In genomic region chr7:29318115-29318911, GRCm38 (mm10) we compare ENCODE assay signal across 8 mouse cellular contexts. TPM values are rescaled to one million over a fixed set of nuclear protein-coding genes. Genes with fewer than 3 reads are reported as not detected.
DNase-seq lines count a peak whose midpoint lies in the region; ATAC-seq and TF ChIP-seq lines count a peak whose summit lies in the region.

No protein-coding gene starts in this region.

- DNase-seq in gastrocnemius, adult 18-20 months (ENCODE audit: low spot score) = peak; percentile 62
- DNase-seq in gastrocnemius, postnatal 10 days = no peak
- DNase-seq in brain, adult 2 months (ENCODE audit: low read depth, low spot score) = peak; percentile 84
- DNase-seq in gastrocnemius, postnatal 25 days = peak; percentile 79
- peak; percentile 60 for DNase-seq in limb, embryonic 14.5 days (ENCODE audit: low spot score)
- DNase-seq in thymus, postnatal 0 days (ENCODE audit: low spot score) = peak; percentile 77
- DNase-seq in spleen, adult 18-20 months = no peak

- H3K27me3 ChIP-seq in limb, embryonic 14.5 days (ENCODE audit: control insufficient read depth, insufficient read depth, low read length) = no peaks in the 10 kb centered on the region
- H3K27me3 ChIP-seq in midbrain, embryonic 16.5 days (ENCODE audit: control insufficient read depth, insufficient read depth, low read depth, low read length) = no peaks in the 10 kb centered on the region

- peak overlapping the region; percentile 93 for H3K27ac ChIP-seq in limb, embryonic 14.5 days (replicated peaks; ENCODE audit: low read depth, low read length)
- H3K27ac ChIP-seq in midbrain, embryonic 16.5 days (ENCODE audit: low read length) = peak overlapping the region; percentile 96

- peak overlapping the region; percentile 58 for H3K4me2 ChIP-seq in limb, embryonic 14.5 days (replicated peaks; ENCODE audit: low read depth, low read length, severe bottlenecking)
- peak overlapping the region; percentile 39 for H3K4me2 ChIP-seq in midbrain, embryonic 16.5 days (ENCODE audit: low read length)

- peaks cover 12% of the 10 kb centered on the region; the same call in 1 of the 2 replicates for H3K36me3 ChIP-seq in limb, embryonic 14.5 days (ENCODE audit: control insufficient read depth, insufficient read depth, low read length)
- peaks cover 5% of the 10 kb centered on the region; the same call in 1 of the 2 replicates for H3K36me3 ChIP-seq in midbrain, embryonic 16.5 days (ENCODE audit: control insufficient read depth, insufficient read depth, low read length)

- H3K4me3 ChIP-seq in limb, embryonic 14.5 days (replicated peaks; ENCODE audit: low read length) = peak overlapping the region; percentile 30
- no peak overlapping the region; the same call in 1 of the 2 replicates for H3K4me3 ChIP-seq in midbrain, embryonic 16.5 days (ENCODE audit: low read depth, low read length)

- 0 out of 2 replicates have a peak, but pooled peaks have one; percentile 3 for ATAC-seq in limb, embryonic 14.5 days (ENCODE audit: low FRiP score, low read depth)
- peak; percentile 1; the same call in 1 of the 2 replicates for ATAC-seq in midbrain, embryonic 16.5 days

- peaks cover 76% of the 10 kb centered on the region for H3K4me1 ChIP-seq in limb, embryonic 14.5 days (ENCODE audit: control insufficient read depth, insufficient read depth, low read length)
- peaks cover 73% of the 10 kb centered on the region for H3K4me1 ChIP-seq in midbrain, embryonic 16.5 days (ENCODE audit: control insufficient read depth, insufficient read depth, low read length)

- WGBS in limb, embryonic 14.5 days = 7% methylated on average over 17 of the region's 18 CpGs
- WGBS in midbrain, embryonic 16.5 days = 3% methylated on average over 18 of the region's 18 CpGs

- TF ChIP-seq POLR2A in limb, embryonic 14.5 days (IDR thresholded peaks at IDR 0.05; ENCODE audit: borderline replicate concordance, extremely low read depth, insufficient read depth, insufficient read length) = no peak

- H3K9ac ChIP-seq in limb, embryonic 14.5 days (ENCODE audit: low read depth, low read length, severe bottlenecking) = peak overlapping the region; percentile 34
- peak overlapping the region; percentile 51 for H3K9ac ChIP-seq in midbrain, embryonic 16.5 days (ENCODE audit: low read depth, low read length)

- H3K9me3 ChIP-seq in limb, embryonic 14.5 days (ENCODE audit: control insufficient read depth, low read length) = no peaks in the 10 kb centered on the region
- no peaks in the 10 kb centered on the region for H3K9me3 ChIP-seq in midbrain, embryonic 16.5 days (replicated peaks; ENCODE audit: control insufficient read depth, low read length, poor library complexity, severe bottlenecking)

RNA-seq across cellular contexts. Expression of gene Dpf1, which starts 14.6 kb away (rescaled TPM):
- 1 to 10 TPM; 2.4 to 2.7 TPM for total RNA-seq in gastrocnemius, adult 18-20 months (2021)
- total RNA-seq in gastrocnemius, postnatal 10 days (2021) = 1 to 10 TPM; 3.4 to 3.8 TPM
- 1 to 10 TPM; 1.9 to 2.0 TPM for total RNA-seq in gastrocnemius, postnatal 25 days (2021)
- 10.6 and 10.7 TPM in 2 replicates for polyA plus RNA-seq in limb, embryonic 14.5 days (2012; rRNA removed)
- 13.2 and 13.7 TPM in 2 replicates for polyA plus RNA-seq in limb, embryonic 14.5 days (2014; fragmentation: Nextera tagmentation; extraction: Ambion mirVana)
- polyA plus RNA-seq in midbrain, embryonic 16.5 days (2015; fragmentation: Nextera tagmentation; extraction: Ambion mirVana) = 223 and 226 TPM in 2 replicates
- polyA plus RNA-seq in thymus, postnatal 0 days (2015; fragmentation: Nextera tagmentation; extraction: Ambion mirVana) = 3.0 and 3.5 TPM in 2 replicates

RNA-seq across cellular contexts. Expression of gene Ppp1r14a, which starts 29.2 kb away (rescaled TPM):
- total RNA-seq in gastrocnemius, adult 18-20 months (2021) = 1 to 10 TPM; 3.3 to 3.4 TPM
- total RNA-seq in gastrocnemius, postnatal 10 days (2021) = 10 to 100 TPM; 11.8 to 13.3 TPM
- 1 to 10 TPM; 5.2 to 6.5 TPM for total RNA-seq in gastrocnemius, postnatal 25 days (2021)
- 8.7 and 9.6 TPM in 2 replicates for polyA plus RNA-seq in limb, embryonic 14.5 days (2012; rRNA removed)
- polyA plus RNA-seq in limb, embryonic 14.5 days (2014; fragmentation: Nextera tagmentation; extraction: Ambion mirVana) = 9.0 and 13.8 TPM in 2 replicates
- polyA plus RNA-seq in midbrain, embryonic 16.5 days (2015; fragmentation: Nextera tagmentation; extraction: Ambion mirVana) = 2.5 and 2.7 TPM in 2 replicates
- 3.1 and 3.4 TPM in 2 replicates for polyA plus RNA-seq in thymus, postnatal 0 days (2015; fragmentation: Nextera tagmentation; extraction: Ambion mirVana)

RNA-seq across cellular contexts. Expression of gene Spint2, which starts 36.6 kb away (rescaled TPM):
- 10 to 100 TPM in 1 of 2 experiments, 1 to 10 TPM in 1; 8.2 to 14.7 TPM for total RNA-seq in gastrocnemius, adult 18-20 months (2021)
- total RNA-seq in gastrocnemius, postnatal 10 days (2021) = 1 to 10 TPM; 6.6 to 8.2 TPM
- 1 to 10 TPM; 3.4 to 5.2 TPM for total RNA-seq in gastrocnemius, postnatal 25 days (2021)
- 88.7 and 95.3 TPM in 2 replicates for polyA plus RNA-seq in limb, embryonic 14.5 days (2012; rRNA removed)
- 149 and 160 TPM in 2 replicates for polyA plus RNA-seq in limb, embryonic 14.5 days (2014; fragmentation: Nextera tagmentation; extraction: Ambion mirVana)
- 81.2 and 89.7 TPM in 2 replicates for polyA plus RNA-seq in midbrain, embryonic 16.5 days (2015; fragmentation: Nextera tagmentation; extraction: Ambion mirVana)
- 571 and 608 TPM in 2 replicates for polyA plus RNA-seq in thymus, postnatal 0 days (2015; fragmentation: Nextera tagmentation; extraction: Ambion mirVana)

Comparison
In these comparisons a context has a peak if more than half of its experiments do, and no peak if none do; other contexts are left out.
1. DNase-seq: peak in gastrocnemius, adult 18-20 months (single experiment), brain, adult 2 months (single experiment), gastrocnemius, postnatal 25 days (single experiment), limb, embryonic 14.5 days (single experiment) and thymus, postnatal 0 days (single experiment); none in gastrocnemius, postnatal 10 days (single experiment) and spleen, adult 18-20 months (0 of 2).